Mouse (Mus musculus) testis, postnatal 14 days (tissue): ENCODE results near the gene Notch1.

Experiments
- DNase-seq: peaks from one replicate; pipeline ENCODE4 v3.0.0; 2021; ENCODE audit warnings: low spot score

Gene Notch1

GRCm38 (mm10) chr2:26500599-26501370 lies 15.7 kb downstream of the Notch1 start:
- DNase-seq: peak; percentile 51

GRCm38 (mm10) chr2:26500027-26500598 lies 16.4 kb downstream of the Notch1 start:
- DNase-seq: peak; percentile 71

- no peak for DNase-seq
Measured at GRCm38 (mm10) chr2:26498694-26499093, 17.8 kb downstream of the Notch1 start.

GRCm38 (mm10) chr2:26497861-26498533 lies 18.5 kb downstream of the Notch1 start:
- no peak for DNase-seq

- DNase-seq: no peak
Measured at GRCm38 (mm10) chr2:26496451-26496850, 20.0 kb downstream of the Notch1 start.

GRCm38 (mm10) chr2:26495701-26496100 lies 20.8 kb downstream of the Notch1 start:
- DNase-seq: no peak

- DNase-seq: no peak
Measured at GRCm38 (mm10) chr2:26494991-26495390, 21.5 kb downstream of the Notch1 start.

- DNase-seq: no peak
Measured at GRCm38 (mm10) chr2:26494396-26494795, 22.1 kb downstream of the Notch1 start.

GRCm38 (mm10) chr2:26493021-26493781 lies 23.3 kb downstream of the Notch1 start:
- no peak for DNase-seq

GRCm38 (mm10) chr2:26490760-26491301 lies 25.6 kb downstream of the Notch1 start:
- no peak for DNase-seq

GRCm38 (mm10) chr2:26488535-26489135 lies 27.8 kb downstream of the Notch1 start:
- no peak for DNase-seq

- no peak for DNase-seq
Measured at GRCm38 (mm10) chr2:26487322-26488021, 29.0 kb downstream of the Notch1 start.

- DNase-seq: no peak
Measured at GRCm38 (mm10) chr2:26486835-26487321, 29.6 kb downstream of the Notch1 start.

- no peak for DNase-seq
Measured at GRCm38 (mm10) chr2:26486264-26486810, 30.1 kb downstream of the Notch1 start.

GRCm38 (mm10) chr2:26485710-26486109 lies 30.8 kb downstream of the Notch1 start:
- no peak for DNase-seq

- no peak for DNase-seq
Measured at GRCm38 (mm10) chr2:26485278-26485677, 31.2 kb downstream of the Notch1 start.

- DNase-seq: no peak
Measured at GRCm38 (mm10) chr2:26484169-26484568, 32.3 kb downstream of the Notch1 start.

- DNase-seq: no peak
Measured at GRCm38 (mm10) chr2:26483230-26483869, 33.1 kb downstream of the Notch1 start.

GRCm38 (mm10) chr2:26482824-26483223 lies 33.6 kb downstream of the Notch1 start:
- no peak for DNase-seq
